Mouse (Mus musculus): ENCODE results near the gene Uhrf2. TPM values are rescaled to one million over a fixed set of nuclear protein-coding genes. Genes with fewer than 3 reads are reported as not detected.

Uhrf2 gene
- polyA plus RNA-seq, 1 experiment from 2014 or later: 100 TPM

DNA sequence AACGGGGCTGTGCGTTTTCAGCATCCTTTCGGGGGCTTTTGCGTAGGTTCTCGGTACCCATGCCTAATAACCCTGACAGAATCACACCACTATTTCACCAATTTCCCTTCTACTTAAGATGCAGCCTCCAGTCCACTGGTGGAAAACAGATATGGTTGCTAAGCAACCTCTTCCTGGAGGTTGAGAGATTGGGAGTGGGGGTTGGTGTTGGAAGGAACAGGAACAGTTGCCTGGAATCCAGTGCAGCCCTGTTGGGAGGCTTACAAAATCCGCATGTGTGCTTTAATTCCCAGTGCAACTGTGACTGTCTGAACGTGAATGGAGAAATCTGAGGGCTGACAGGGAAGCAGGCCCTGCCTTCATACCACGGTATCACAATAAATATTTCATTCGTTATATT, 87.5 kb downstream of the Uhrf2 start:
- WGBS: 67% methylated on average over 9 of the region's 9 CpGs
- Histone ChIP-seq H3K4me2 (ENCODE audit: low read depth, low read length) (no peak overlapping the region), H3K27ac (replicated peaks; ENCODE audit: low read depth, low read length) (no peak overlapping the region), H3K9ac (replicated peaks; ENCODE audit: low read length) (no peak overlapping the region), H3K4me1 (ENCODE audit: control insufficient read depth, insufficient read depth, low read length) (no peaks in the 10 kb centered on the region), H3K9me3 (replicated peaks; ENCODE audit: control insufficient read depth, low read length) (no peaks in the 10 kb centered on the region), H3K27me3 (ENCODE audit: control insufficient read depth, insufficient read depth, low read length) (no peaks in the 10 kb centered on the region), H3K36me3 (replicated peaks; ENCODE audit: control insufficient read depth, insufficient read depth, low read depth, low read length) (no peaks in the 10 kb centered on the region), H3K4me3 (ENCODE audit: low read depth, low read length) (no peak overlapping the region)
- peak; percentile 71 for DNase-seq (ENCODE audit: low spot score)
- no peak; the same call in 1 of the 2 replicates for ATAC-seq (replicated peaks; ENCODE audit: insufficient number of reproducible peaks, low FRiP score, low TSS enrichment, low read depth)

DNA sequence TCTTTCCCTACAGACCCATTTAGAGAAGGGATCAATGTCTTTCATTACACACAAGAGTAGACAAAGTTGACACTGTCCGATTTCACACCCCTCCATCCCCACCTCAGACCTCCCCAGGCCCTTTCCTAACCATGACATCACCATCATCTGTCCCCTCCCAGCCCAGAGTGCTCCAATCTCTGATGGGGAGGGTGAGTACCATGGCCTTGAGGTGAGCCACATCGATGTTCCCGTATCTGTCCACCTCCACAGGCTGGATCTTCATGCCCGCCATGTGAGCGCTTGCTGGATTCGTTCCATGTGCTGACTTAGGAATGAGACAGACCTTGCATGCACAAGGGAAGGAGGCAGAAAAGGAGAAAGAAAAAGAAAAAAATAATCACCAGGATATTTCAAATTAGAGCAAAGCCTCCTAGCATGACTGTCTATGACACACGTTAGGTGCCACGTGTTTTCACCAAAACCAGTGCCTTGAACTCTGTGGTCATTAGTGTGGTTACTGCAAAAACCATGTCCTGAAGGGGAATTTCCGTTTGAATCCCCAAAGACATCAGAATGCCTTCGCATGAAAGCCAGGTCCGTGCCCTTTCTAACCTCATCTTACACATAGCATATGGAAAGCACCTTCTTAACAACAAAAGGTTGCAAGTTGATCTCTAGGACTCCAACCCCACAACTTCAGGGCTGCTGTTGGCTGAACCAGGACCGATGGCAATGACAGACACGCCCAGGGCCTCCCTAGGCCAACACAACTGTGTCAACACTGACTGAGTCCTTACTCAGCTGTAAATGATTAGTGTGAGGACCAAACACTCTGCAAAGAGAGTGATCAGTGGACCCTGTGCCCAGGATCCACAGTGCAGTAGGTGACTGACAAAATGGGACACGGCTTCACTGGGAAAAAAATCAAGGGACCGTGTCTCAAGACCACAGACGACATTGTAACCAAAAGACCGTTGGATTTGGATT, 88.3 kb downstream of the Uhrf2 start:
- ATAC-seq (replicated peaks; ENCODE audit: insufficient number of reproducible peaks, low FRiP score, low TSS enrichment, low read depth): no peak
- H3K4me3 ChIP-seq (ENCODE audit: low read depth, low read length): no peak overlapping the region
- H3K4me1 ChIP-seq (ENCODE audit: control insufficient read depth, insufficient read depth, low read length): no peaks in the 10 kb centered on the region
- H3K9me3 ChIP-seq (replicated peaks; ENCODE audit: control insufficient read depth, low read length): no peaks in the 10 kb centered on the region
- no peak for DNase-seq (ENCODE audit: low spot score)
- no peaks in the 10 kb centered on the region for H3K36me3 ChIP-seq (replicated peaks; ENCODE audit: control insufficient read depth, insufficient read depth, low read depth, low read length)
- WGBS: 72% methylated on average over 17 of the region's 17 CpGs
- H3K27ac ChIP-seq (replicated peaks; ENCODE audit: low read depth, low read length): no peak overlapping the region
- no peaks in the 10 kb centered on the region for H3K27me3 ChIP-seq (ENCODE audit: control insufficient read depth, insufficient read depth, low read length)
- H3K9ac ChIP-seq (replicated peaks; ENCODE audit: low read length): no peak overlapping the region
- no peak overlapping the region for H3K4me2 ChIP-seq (ENCODE audit: low read depth, low read length)

DNA sequence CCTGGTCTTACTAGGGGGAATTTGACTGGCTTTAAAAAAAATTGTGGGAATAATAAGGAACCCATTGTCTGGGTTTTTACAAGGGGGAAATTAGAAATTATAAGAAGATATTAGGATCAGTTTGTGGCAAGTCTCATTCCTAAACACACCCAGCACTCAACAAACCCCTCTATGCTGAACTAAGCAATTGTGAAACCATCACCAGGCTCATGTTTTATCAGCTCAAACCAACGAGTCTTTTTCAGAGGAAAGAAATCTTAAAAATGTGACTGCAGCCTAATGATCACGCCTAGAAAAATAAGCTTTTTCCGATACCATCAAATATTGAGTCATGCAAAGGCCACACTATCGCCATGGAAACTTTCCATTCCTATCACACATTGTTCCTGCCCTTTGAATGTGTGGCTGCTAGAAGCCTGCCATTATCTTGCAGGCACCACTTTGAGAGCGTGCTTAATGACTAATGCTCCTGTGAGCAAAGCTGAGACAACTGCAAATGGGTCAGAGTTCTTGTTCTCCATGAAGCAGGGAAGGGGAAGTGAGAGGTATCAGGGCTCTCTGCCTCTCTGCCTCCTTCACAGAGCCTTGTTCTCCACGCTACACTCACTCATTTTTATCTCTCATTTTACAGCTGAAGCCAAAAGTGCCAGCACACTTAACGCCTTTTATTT, 94.8 kb downstream of the Uhrf2 start:
- DNase-seq (ENCODE audit: low spot score) (no peak), ATAC-seq (replicated peaks; ENCODE audit: insufficient number of reproducible peaks, low FRiP score, low TSS enrichment, low read depth) (no peak)
- Histone ChIP-seq H3K9ac (replicated peaks; ENCODE audit: low read length) (no peak overlapping the region), H3K4me2 (ENCODE audit: low read depth, low read length) (no peak overlapping the region), H3K36me3 (replicated peaks; ENCODE audit: control insufficient read depth, insufficient read depth, low read depth, low read length) (no peaks in the 10 kb centered on the region), H3K4me1 (ENCODE audit: control insufficient read depth, insufficient read depth, low read length) (no peaks in the 10 kb centered on the region), H3K4me3 (ENCODE audit: low read depth, low read length) (no peak overlapping the region), H3K9me3 (replicated peaks; ENCODE audit: control insufficient read depth, low read length) (no peaks in the 10 kb centered on the region), H3K27me3 (ENCODE audit: control insufficient read depth, insufficient read depth, low read length) (no peaks in the 10 kb centered on the region), H3K27ac (replicated peaks; ENCODE audit: low read depth, low read length) (no peak overlapping the region)
- 72% methylated on average over 7 of the region's 7 CpGs for WGBS

DNA sequence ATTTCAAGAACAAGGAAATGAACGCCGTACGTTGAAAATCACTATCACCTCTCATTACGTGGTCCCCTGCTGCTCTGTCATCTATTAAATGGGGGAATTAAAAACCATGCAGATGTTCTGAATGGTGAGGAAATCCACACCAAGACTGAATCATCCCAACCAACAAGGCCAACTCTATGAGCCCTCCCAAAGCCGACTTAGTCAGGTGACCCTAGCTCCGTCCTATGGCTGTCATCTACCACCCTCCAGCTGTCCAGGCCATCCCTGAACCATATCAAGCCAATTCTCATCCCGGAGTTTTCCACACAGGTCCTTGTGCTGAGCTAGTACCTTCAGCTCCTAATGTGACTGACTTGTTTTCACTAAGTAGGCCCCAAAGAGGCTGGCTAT, 95.4 kb downstream of the Uhrf2 start:
- Histone ChIP-seq H3K27ac (replicated peaks; ENCODE audit: low read depth, low read length) (no peak overlapping the region), H3K4me1 (ENCODE audit: control insufficient read depth, insufficient read depth, low read length) (no peaks in the 10 kb centered on the region), H3K36me3 (replicated peaks; ENCODE audit: control insufficient read depth, insufficient read depth, low read depth, low read length) (no peaks in the 10 kb centered on the region), H3K9ac (replicated peaks; ENCODE audit: low read length) (no peak overlapping the region), H3K4me3 (ENCODE audit: low read depth, low read length) (no peak overlapping the region), H3K27me3 (ENCODE audit: control insufficient read depth, insufficient read depth, low read length) (no peaks in the 10 kb centered on the region), H3K4me2 (ENCODE audit: low read depth, low read length) (no peak overlapping the region), H3K9me3 (replicated peaks; ENCODE audit: control insufficient read depth, low read length) (no peaks in the 10 kb centered on the region)
- DNase-seq (ENCODE audit: low spot score): no peak
- 84% methylated on average over 7 of the region's 7 CpGs for WGBS
- ATAC-seq (replicated peaks; ENCODE audit: insufficient number of reproducible peaks, low FRiP score, low TSS enrichment, low read depth): no peak

DNA sequence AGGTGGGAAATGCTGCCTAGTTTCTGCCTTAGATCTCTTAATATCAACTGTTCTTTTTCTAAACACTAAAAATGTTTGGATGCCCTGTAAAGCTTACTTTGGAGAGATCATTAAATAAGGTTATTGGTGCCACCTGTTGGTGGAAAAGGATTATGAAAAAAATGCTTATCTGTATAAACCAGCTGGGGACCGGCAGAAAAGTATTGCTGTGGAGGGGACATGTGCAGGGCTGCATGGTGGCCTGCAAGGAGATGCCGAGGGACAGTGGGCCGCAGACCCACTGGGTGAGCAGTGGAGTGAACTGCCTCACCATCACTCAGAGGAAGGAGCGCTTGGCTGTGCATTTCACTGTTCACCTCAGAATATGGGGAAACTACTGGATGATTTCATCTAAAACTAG, 97.9 kb downstream of the Uhrf2 start:
- DNase-seq (ENCODE audit: low spot score): peak; percentile 78
- 72% methylated on average over 4 of the region's 4 CpGs for WGBS
- H3K9me3 ChIP-seq (replicated peaks; ENCODE audit: control insufficient read depth, low read length): no peaks in the 10 kb centered on the region
- no peaks in the 10 kb centered on the region for H3K27me3 ChIP-seq (ENCODE audit: control insufficient read depth, insufficient read depth, low read length)
- ATAC-seq (replicated peaks; ENCODE audit: insufficient number of reproducible peaks, low FRiP score, low TSS enrichment, low read depth): no peak
- no peaks in the 10 kb centered on the region for H3K36me3 ChIP-seq (replicated peaks; ENCODE audit: control insufficient read depth, insufficient read depth, low read depth, low read length)
- H3K4me2 ChIP-seq (ENCODE audit: low read depth, low read length): no peak overlapping the region
- H3K9ac ChIP-seq (replicated peaks; ENCODE audit: low read length): no peak overlapping the region
- H3K4me3 ChIP-seq (ENCODE audit: low read depth, low read length): no peak overlapping the region
- no peaks in the 10 kb centered on the region for H3K4me1 ChIP-seq (ENCODE audit: control insufficient read depth, insufficient read depth, low read length)
- H3K27ac ChIP-seq (replicated peaks; ENCODE audit: low read depth, low read length): no peak overlapping the region

DNA sequence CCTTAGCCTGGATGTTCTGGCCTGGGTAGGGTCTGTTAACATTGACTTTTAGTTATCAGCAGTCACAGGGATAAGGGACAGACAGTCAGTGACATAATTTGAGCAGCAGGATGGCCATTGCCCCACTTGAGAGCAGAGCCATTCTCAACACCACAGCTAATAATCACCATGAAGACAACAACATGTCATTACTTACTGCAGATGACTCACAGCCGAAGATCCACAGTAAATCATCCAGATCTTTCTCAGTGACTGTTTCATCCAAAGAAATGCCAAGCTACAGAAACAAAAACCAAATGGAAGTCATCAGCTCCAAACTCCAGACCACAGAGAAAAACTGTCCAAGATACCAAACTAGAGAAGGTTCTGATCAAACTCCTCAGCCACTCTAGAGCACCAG, 106.0 kb downstream of the Uhrf2 start:
- Histone ChIP-seq H3K27ac (replicated peaks; ENCODE audit: low read depth, low read length) (no peak overlapping the region), H3K4me3 (ENCODE audit: low read depth, low read length) (no peak overlapping the region), H3K9ac (replicated peaks; ENCODE audit: low read length) (no peak overlapping the region), H3K36me3 (replicated peaks; ENCODE audit: control insufficient read depth, insufficient read depth, low read depth, low read length) (no peaks in the 10 kb centered on the region), H3K4me1 (ENCODE audit: control insufficient read depth, insufficient read depth, low read length) (no peaks in the 10 kb centered on the region), H3K9me3 (replicated peaks; ENCODE audit: control insufficient read depth, low read length) (no peaks in the 10 kb centered on the region), H3K27me3 (ENCODE audit: control insufficient read depth, insufficient read depth, low read length) (no peaks in the 10 kb centered on the region), H3K4me2 (ENCODE audit: low read depth, low read length) (no peak overlapping the region)
- WGBS: 88% methylated on average over 1 of the region's 1 CpGs
- no peak for DNase-seq (ENCODE audit: low spot score)
- no peak for ATAC-seq (replicated peaks; ENCODE audit: insufficient number of reproducible peaks, low FRiP score, low TSS enrichment, low read depth)

Other genes with a start within 250 kb of the Uhrf2 start
- gene 9930021J03Rik, start 224.5 kb upstream of the Uhrf2 start, polyA plus RNA-seq (2014; fragmentation: Nextera tagmentation; extraction: Ambion mirVana): 8.5 and 9.4 TPM in 2 replicates
- 33.4 and 37.3 TPM in 2 replicates for gene Ranbp6, start 217.5 kb upstream of the Uhrf2 start, polyA plus RNA-seq (2014; fragmentation: Nextera tagmentation; extraction: Ambion mirVana)
- 0.45 and 0.63 TPM in 2 replicates for gene Il33, start 105.4 kb upstream of the Uhrf2 start, polyA plus RNA-seq (2014; fragmentation: Nextera tagmentation; extraction: Ambion mirVana)
- gene Trpd52l3, start 26.7 kb upstream of the Uhrf2 start, polyA plus RNA-seq (2014; fragmentation: Nextera tagmentation; extraction: Ambion mirVana): not detected in 2 replicates
- gene Gldc, start 144.9 kb downstream of the Uhrf2 start, polyA plus RNA-seq (2014; fragmentation: Nextera tagmentation; extraction: Ambion mirVana): 6.3 and 9.4 TPM in 2 replicates
- not detected in 2 replicates for gene Mbl2, start 202.4 kb downstream of the Uhrf2 start, polyA plus RNA-seq (2014; fragmentation: Nextera tagmentation; extraction: Ambion mirVana)